Comparison of ENCODE assay signal across 9 mouse cellular contexts in genomic region chr2:93203682-93204081, GRCm38 (mm10). TPM values are rescaled to one million over a fixed set of nuclear protein-coding genes. Genes with fewer than 3 reads are reported as not detected.
DNase-seq lines count a peak whose midpoint lies in the region; ATAC-seq and TF ChIP-seq lines count a peak whose summit lies in the region.
"Had no signal": no experiment of that assay in that cellular context is flagged by ENCODE, and none has a peak within 500 bp of the region (broad histone marks: within the 10 kb centered on the region; RNA-seq: fewer than 3 reads in every experiment).

No protein-coding gene starts in this region.

- H3K4me1 ChIP-seq in E14TG2a.4 (replicated peaks; ENCODE audit: low read depth, low read length) = peaks cover 26% of the 10 kb centered on the region
- no peaks in the 10 kb centered on the region for H3K4me1 ChIP-seq in cortical plate, adult 2 months (ENCODE audit: control insufficient read depth, insufficient read depth, low read length)
- peaks cover 11% of the 10 kb centered on the region for H3K4me1 ChIP-seq in stomach, embryonic 15.5 days

- peak; percentile 16 for DNase-seq in adipocyte (ENCODE audit: low spot score)
- peak; percentile 71 to 82 for DNase-seq in heart, postnatal 14 days
- peak; percentile 78 for DNase-seq in kidney, postnatal 14 days
- peak; percentile 67 to 72 for DNase-seq in lung, postnatal 4 days

- no peak overlapping the region for H3K4me3 ChIP-seq in E14TG2a.4 (replicated peaks; ENCODE audit: low read length)
- H3K4me3 ChIP-seq in cortical plate, adult 2 months (ENCODE audit: insufficient read depth, low read length) = no peak overlapping the region
- H3K4me3 ChIP-seq in stomach, embryonic 15.5 days (replicated peaks) = no peak overlapping the region
- H3K4me3 ChIP-seq: embryonic facial prominence, embryonic 13.5 days had no signal

- no peak overlapping the region for H3K27ac ChIP-seq in cortical plate, adult 2 months (ENCODE audit: insufficient read depth, low read length)
- H3K27ac ChIP-seq in stomach, embryonic 15.5 days = no peak overlapping the region
- H3K27ac ChIP-seq: embryonic facial prominence, embryonic 13.5 days had no signal

- H3K9me3 ChIP-seq in E14TG2a.4 (ENCODE audit: low read length) = no peaks in the 10 kb centered on the region
- H3K9me3 ChIP-seq in stomach, embryonic 15.5 days = no peaks in the 10 kb centered on the region
- H3K9me3 ChIP-seq: embryonic facial prominence, embryonic 13.5 days had no signal

- peaks cover 19% of the 10 kb centered on the region for H3K27me3 ChIP-seq in E14TG2a.4 (ENCODE audit: insufficient read depth, low read length)
- H3K27me3 ChIP-seq in stomach, embryonic 15.5 days (replicated peaks) = no peaks in the 10 kb centered on the region
- H3K27me3 ChIP-seq: embryonic facial prominence, embryonic 13.5 days had no signal

- intact Hi-C loops in heart, postnatal 14 days (cut with DNase I) = loop anchor here (1.0 to 10.0 kb wide), 2 partner anchors 215 to 461 kb away; no protein-coding TSS in a partner anchor

- peak; percentile 27; the same call in 1 of the 2 replicates for ATAC-seq in stomach, embryonic 15.5 days (ENCODE audit: insufficient read depth, low FRiP score, low read depth)
- no peak for ATAC-seq in megakaryocyte, adult 5-6 weeks (ENCODE audit: poor library complexity, severe bottlenecking)

- WGBS in stomach, embryonic 15.5 days = 21% methylated on average over 10 of the region's 10 CpGs

- TF ChIP-seq POLR2A in cortical plate, adult 2 months (IDR thresholded peaks at IDR 0.05; ENCODE audit: extremely low read depth, insufficient read depth, low read length) = no peak

- H3K4me2 ChIP-seq in stomach, embryonic 15.5 days = no peak overlapping the region
- H3K4me2 ChIP-seq: embryonic facial prominence, embryonic 13.5 days had no signal

- H3K36me3 ChIP-seq in E14TG2a.4 (ENCODE audit: insufficient read depth, low read length) = peaks cover 19% of the 10 kb centered on the region
- H3K36me3 ChIP-seq in stomach, embryonic 15.5 days = no peaks in the 10 kb centered on the region

- H3K9ac ChIP-seq in stomach, embryonic 15.5 days = no peak overlapping the region
- H3K9ac ChIP-seq: embryonic facial prominence, embryonic 13.5 days had no signal

- peak; percentile 27 for TF ChIP-seq CTCF in E14TG2a.4 (conservative IDR thresholded peaks at IDR 0.05; ENCODE audit: low read length)
- peak; percentile 64 for TF ChIP-seq CTCF in cortical plate, adult 2 months (IDR thresholded peaks at IDR 0.05; ENCODE audit: extremely low read depth, insufficient read depth, low read length)

RNA-seq across cellular contexts. Expression of gene Trp53i11, which starts 16.3 kb away (rescaled TPM):
- polyA plus RNA-seq in cortical plate, adult 2 months (2012; rRNA removed) = 55.2 and 62.5 TPM in 2 replicates
- total RNA-seq in heart, postnatal 14 days (2021) = 10 to 100 TPM; 67.8 to 68.8 TPM
- 29.3 and 37.7 TPM in 2 replicates for polyA plus RNA-seq in stomach, embryonic 15.5 days (2015; fragmentation: Nextera tagmentation; extraction: Ambion mirVana)
- total RNA-seq in megakaryocyte, adult 5-6 weeks (2015) = 2.2 and 4.5 TPM in 2 replicates
- 2.8 TPM in 2 replicates for total RNA-seq in megakaryocyte, adult 5-6 weeks (2017)

Comparison
In these comparisons a context has a peak if more than half of its experiments do, and no peak if none do; other contexts are left out.
1. DNase-seq: peak in every context shown above with its lines; median percentile 78 in kidney, postnatal 14 days; 76 in heart, postnatal 14 days; 70 in lung, postnatal 4 days; 16 in adipocyte.
2. RNA of gene Trp53i11, which starts 16.3 kb away (total RNA-seq): 67.8 to 68.8 TPM in heart, postnatal 14 days; 2.2 to 4.5 TPM in megakaryocyte, adult 5-6 weeks; every median in the first group is over 10 times any median in the second.